Mouse (Mus musculus): Measurements from ENCODE around the gene Ncaph2. TPM values are rescaled to one million over a fixed set of nuclear protein-coding genes. Genes with fewer than 3 reads are reported as not detected.

Ncaph2 gene
- polyA plus RNA-seq, 1 experiment from 2014 or later = 150 TPM

DNA sequence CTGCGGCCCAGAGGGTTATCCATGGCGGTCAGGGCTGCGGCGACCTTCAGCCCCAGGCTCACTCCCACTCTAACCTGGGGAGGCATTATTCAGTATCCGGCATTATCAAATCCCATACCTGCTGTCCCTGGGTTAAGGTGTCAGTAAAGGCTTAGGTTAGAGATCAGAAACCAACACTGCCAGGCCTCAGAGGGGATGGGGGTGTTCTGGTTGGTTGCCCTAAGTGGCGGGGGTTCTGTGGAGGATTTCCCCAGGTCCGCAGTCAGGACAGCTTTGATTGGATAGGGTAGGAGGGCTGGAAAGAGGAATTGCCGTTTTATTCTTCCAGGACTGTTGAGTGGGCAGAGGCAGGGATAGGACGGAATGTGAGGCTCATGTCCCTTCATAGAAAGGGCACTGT, 18.8 kb downstream of the Ncaph2 start:
- Histone ChIP-seq H3K4me1 (ENCODE audit: control insufficient read depth, insufficient read depth, low read length) (peaks cover 19% of the 10 kb centered on the region), H3K27me3 (ENCODE audit: control insufficient read depth, insufficient read depth, low read length) (peaks cover 33% of the 10 kb centered on the region), H3K4me3 (replicated peaks; ENCODE audit: low read length) (peak overlapping the region; percentile 72), H3K9me3 (replicated peaks; ENCODE audit: control insufficient read depth, low read length) (no peaks in the 10 kb centered on the region), H3K27ac (ENCODE audit: low read length) (peak overlapping the region; percentile 96), H3K36me3 (ENCODE audit: control insufficient read depth, insufficient read depth, low read length) (peaks cover 21% of the 10 kb centered on the region), H3K9ac (ENCODE audit: low read length) (peak overlapping the region; percentile 90), H3K4me2 (ENCODE audit: low read depth, low read length) (peak overlapping the region; percentile 87)
- ATAC-seq (ENCODE audit: insufficient read depth, low FRiP score) = no peak
- WGBS = 49% methylated on average over 9 of the region's 9 CpGs

DNA sequence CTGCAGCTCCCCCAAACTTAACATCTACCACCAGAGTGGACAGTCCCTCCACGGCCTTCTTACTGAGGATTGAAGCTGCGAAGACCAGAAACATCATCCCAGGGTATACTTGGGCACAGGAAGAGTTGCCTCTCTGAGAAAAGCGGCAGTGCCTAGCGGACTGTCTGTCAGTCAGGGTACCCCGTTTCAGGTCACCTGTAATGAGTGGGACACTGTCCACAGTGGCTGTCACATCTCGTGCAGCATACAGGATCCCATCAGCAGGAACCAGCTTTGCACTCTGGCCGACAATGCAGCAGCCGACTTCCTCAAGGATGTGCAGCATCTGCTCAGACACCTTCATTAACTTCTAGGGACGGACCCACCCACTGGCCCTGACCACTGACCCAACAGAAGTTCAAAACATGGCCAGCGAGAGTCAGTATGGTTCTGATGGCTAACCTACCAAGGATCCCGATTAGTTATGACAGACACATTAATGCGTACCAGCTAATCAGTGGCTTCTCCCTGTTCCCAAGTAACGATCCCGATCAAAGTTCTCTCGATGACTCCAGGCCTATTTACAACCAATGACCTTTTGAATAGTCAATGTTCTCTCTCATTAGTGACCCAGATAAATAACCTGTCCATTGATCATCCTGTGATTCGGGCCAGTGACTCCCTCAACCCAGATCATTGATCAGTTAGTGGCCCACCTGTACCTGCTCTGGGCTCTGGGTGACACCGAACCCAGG, 19.4 kb downstream of the Ncaph2 start:
- WGBS = 91% methylated on average over 17 of the region's 17 CpGs
- peaks cover 19% of the 10 kb centered on the region for H3K4me1 ChIP-seq (ENCODE audit: control insufficient read depth, insufficient read depth, low read length)
- H3K27me3 ChIP-seq (ENCODE audit: control insufficient read depth, insufficient read depth, low read length) = peaks cover 37% of the 10 kb centered on the region
- no peak overlapping the region for H3K4me3 ChIP-seq (replicated peaks; ENCODE audit: low read length)
- H3K27ac ChIP-seq (ENCODE audit: low read length) = no peak overlapping the region
- no peaks in the 10 kb centered on the region for H3K9me3 ChIP-seq (replicated peaks; ENCODE audit: control insufficient read depth, low read length)
- no peak overlapping the region for H3K9ac ChIP-seq (ENCODE audit: low read length)
- ATAC-seq (ENCODE audit: insufficient read depth, low FRiP score) = no peak
- H3K36me3 ChIP-seq (ENCODE audit: control insufficient read depth, insufficient read depth, low read length) = peaks cover 15% of the 10 kb centered on the region
- H3K4me2 ChIP-seq (ENCODE audit: low read depth, low read length) = no peak overlapping the region

DNA sequence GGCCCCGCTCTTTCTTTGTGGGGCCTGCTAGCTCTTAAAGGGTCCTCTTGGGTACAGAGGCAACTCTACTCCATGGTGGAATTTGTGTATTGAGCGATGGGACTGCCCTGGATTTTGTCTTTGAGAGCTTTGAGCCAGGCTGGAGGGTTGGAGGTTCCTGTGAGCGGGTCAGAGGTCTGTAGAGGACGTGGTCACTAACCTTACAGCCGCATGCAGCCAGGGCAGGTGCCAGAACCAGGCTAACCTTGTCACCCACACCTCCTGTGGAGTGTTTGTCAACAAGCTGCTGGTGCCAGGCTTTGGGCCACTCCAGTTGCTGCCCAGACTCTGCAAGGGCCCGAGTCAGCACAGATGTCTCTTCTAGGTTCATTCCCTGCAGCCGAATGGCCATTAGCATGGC, 20.5 kb downstream of the Ncaph2 start:
- no peak overlapping the region for H3K4me3 ChIP-seq (replicated peaks; ENCODE audit: low read length)
- no peaks in the 10 kb centered on the region for H3K9me3 ChIP-seq (replicated peaks; ENCODE audit: control insufficient read depth, low read length)
- no peak for ATAC-seq (ENCODE audit: insufficient read depth, low FRiP score)
- no peak overlapping the region for H3K9ac ChIP-seq (ENCODE audit: low read length)
- peaks cover 42% of the 10 kb centered on the region for H3K27me3 ChIP-seq (ENCODE audit: control insufficient read depth, insufficient read depth, low read length)
- 83% methylated on average over 7 of the region's 7 CpGs for WGBS
- H3K27ac ChIP-seq (ENCODE audit: low read length) = no peak overlapping the region
- H3K4me1 ChIP-seq (ENCODE audit: control insufficient read depth, insufficient read depth, low read length) = peaks cover 19% of the 10 kb centered on the region
- no peak overlapping the region for H3K4me2 ChIP-seq (ENCODE audit: low read depth, low read length)
- peaks cover 7% of the 10 kb centered on the region for H3K36me3 ChIP-seq (ENCODE audit: control insufficient read depth, insufficient read depth, low read length)

DNA sequence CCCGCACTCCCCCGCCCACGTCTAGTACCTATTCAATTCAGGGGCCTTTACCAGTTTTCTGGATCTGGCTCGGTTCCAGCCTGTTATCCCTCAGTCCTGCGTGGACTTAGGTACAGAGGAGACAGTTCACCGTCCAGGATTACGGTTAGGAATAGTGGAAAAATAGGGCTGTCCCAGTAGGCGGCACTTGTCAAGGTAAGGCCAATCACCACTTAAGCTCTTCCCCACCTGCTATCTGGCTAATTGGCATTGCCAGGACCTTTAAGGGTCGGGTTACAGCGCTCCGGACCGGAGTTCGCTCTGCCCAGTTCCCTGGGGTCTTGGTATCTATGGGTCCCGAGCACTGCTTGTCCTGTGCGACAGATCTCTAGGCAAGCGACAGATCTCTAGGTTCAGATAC, 21.4 kb downstream of the Ncaph2 start, which contains the start of gene Tymp:
Tymp (minus strand) TSS at position 83 of the 400 bp plus-strand sequence.
- Histone ChIP-seq H3K4me3 (replicated peaks; ENCODE audit: low read length) (no peak within 1 kb of the TSS), H3K4me1 (ENCODE audit: control insufficient read depth, insufficient read depth, low read length) (peaks cover 19% of the 10 kb centered on the region), H3K27ac (ENCODE audit: low read length) (no peak within 1 kb of the TSS), H3K27me3 (ENCODE audit: control insufficient read depth, insufficient read depth, low read length) (peaks cover 42% of the 10 kb centered on the region), H3K4me2 (ENCODE audit: low read depth, low read length) (0 out of 2 replicates have a peak within 1 kb of the TSS, but pooled peaks have one; percentile 9), H3K9me3 (replicated peaks; ENCODE audit: control insufficient read depth, low read length) (no peaks in the 10 kb centered on the region), H3K36me3 (ENCODE audit: control insufficient read depth, insufficient read depth, low read length) (peaks cover 2% of the 10 kb centered on the region), H3K9ac (ENCODE audit: low read length) (no peak within 1 kb of the TSS)
- no peak for ATAC-seq (ENCODE audit: insufficient read depth, low FRiP score)
- 20% methylated on average over 16 of the region's 16 CpGs for WGBS

DNA sequence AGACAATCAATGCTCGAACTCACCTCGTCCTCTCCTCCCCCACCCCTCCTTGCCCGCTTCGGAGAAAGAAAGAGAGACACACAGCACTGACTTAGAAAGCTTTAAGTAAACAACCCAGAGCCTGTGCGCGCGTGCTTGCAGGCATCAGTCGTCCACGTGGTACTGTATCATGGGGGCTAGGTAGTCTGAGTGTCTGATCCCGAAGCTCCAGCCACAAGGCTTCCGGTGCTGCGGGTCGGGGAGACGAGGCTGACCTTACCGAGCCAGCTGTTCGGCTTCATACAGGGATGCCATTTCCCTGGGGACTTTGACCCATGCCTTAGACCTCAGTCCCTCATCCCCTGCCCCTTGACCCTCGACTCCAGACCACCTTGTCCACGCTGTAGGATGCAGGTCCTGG, 21.8 kb downstream of the Ncaph2 start:
- Histone ChIP-seq H3K36me3 (ENCODE audit: control insufficient read depth, insufficient read depth, low read length) (no peaks in the 10 kb centered on the region; the same call in 1 of the 2 replicates), H3K9me3 (replicated peaks; ENCODE audit: control insufficient read depth, low read length) (no peaks in the 10 kb centered on the region), H3K27me3 (ENCODE audit: control insufficient read depth, insufficient read depth, low read length) (peaks cover 42% of the 10 kb centered on the region), H3K27ac (ENCODE audit: low read length) (no peak overlapping the region), H3K9ac (ENCODE audit: low read length) (no peak overlapping the region), H3K4me2 (ENCODE audit: low read depth, low read length) (0 out of 2 replicates have a peak overlapping the region, but pooled peaks have one; percentile 9), H3K4me3 (replicated peaks; ENCODE audit: low read length) (no peak overlapping the region), H3K4me1 (ENCODE audit: control insufficient read depth, insufficient read depth, low read length) (peaks cover 19% of the 10 kb centered on the region)
- WGBS = 5% methylated on average over 18 of the region's 18 CpGs
- no peak for ATAC-seq (ENCODE audit: insufficient read depth, low FRiP score)

- peaks cover 42% of the 10 kb centered on the region for H3K27me3 ChIP-seq (ENCODE audit: control insufficient read depth, insufficient read depth, low read length)
- peak overlapping the region; percentile 42 for H3K4me3 ChIP-seq (replicated peaks; ENCODE audit: low read length)
- no peaks in the 10 kb centered on the region for H3K36me3 ChIP-seq (ENCODE audit: control insufficient read depth, insufficient read depth, low read length)
- H3K4me2 ChIP-seq (ENCODE audit: low read depth, low read length) = peak overlapping the region; percentile 58
- 14% methylated on average over 46 of the region's 46 CpGs for WGBS
- H3K27ac ChIP-seq (ENCODE audit: low read length) = no peak overlapping the region
- ATAC-seq (ENCODE audit: insufficient read depth, low FRiP score) = no peak
- H3K9ac ChIP-seq (ENCODE audit: low read length) = peak overlapping the region; percentile 50
- no peaks in the 10 kb centered on the region for H3K9me3 ChIP-seq (replicated peaks; ENCODE audit: control insufficient read depth, low read length)
- peaks cover 12% of the 10 kb centered on the region for H3K4me1 ChIP-seq (ENCODE audit: control insufficient read depth, insufficient read depth, low read length)
These were observed 22.7 kb downstream of the Ncaph2 start for GRCm38 (mm10) chr15:89377938-89378828.

- Histone ChIP-seq H3K4me3 (replicated peaks; ENCODE audit: low read length) (peak within 1 kb of the TSS; percentile 42), H3K9ac (ENCODE audit: low read length) (peak within 1 kb of the TSS; percentile 50)
- under 1% methylated on average over 33 of the region's 33 CpGs for WGBS
These were observed 23.4 kb downstream of the Ncaph2 start, which contains the start of gene Odf3b for GRCm38 (mm10) chr15:89378831-89379401. Gene Odf3b (minus strand): TSS chr15:89379282.

GRCm38 (mm10) chr15:89379429-89379828, 23.9 kb downstream of the Ncaph2 start:
- H3K27me3 ChIP-seq (ENCODE audit: control insufficient read depth, insufficient read depth, low read length) = peaks cover 42% of the 10 kb centered on the region
- no peak for ATAC-seq (ENCODE audit: insufficient read depth, low FRiP score)

More at GRCm38 (mm10) chr15:89378831-89379401, 23.4 kb downstream of the Ncaph2 start, which contains the start of gene Odf3b:
- peaks cover 12% of the 10 kb centered on the region for H3K4me1 ChIP-seq (ENCODE audit: control insufficient read depth, insufficient read depth, low read length)
- no peaks in the 10 kb centered on the region for H3K9me3 ChIP-seq (replicated peaks; ENCODE audit: control insufficient read depth, low read length)
- peak within 1 kb of the TSS; percentile 58 for H3K4me2 ChIP-seq (ENCODE audit: low read depth, low read length)
- no peaks in the 10 kb centered on the region for H3K36me3 ChIP-seq (ENCODE audit: control insufficient read depth, insufficient read depth, low read length)
- peaks cover 42% of the 10 kb centered on the region for H3K27me3 ChIP-seq (ENCODE audit: control insufficient read depth, insufficient read depth, low read length)
- H3K27ac ChIP-seq (ENCODE audit: low read length) = no peak within 1 kb of the TSS
- peak; percentile 18; the same call in 1 of the 2 replicates for ATAC-seq (ENCODE audit: insufficient read depth, low FRiP score)

More at GRCm38 (mm10) chr15:89379429-89379828, 23.9 kb downstream of the Ncaph2 start:
- no peaks in the 10 kb centered on the region for H3K36me3 ChIP-seq (ENCODE audit: control insufficient read depth, insufficient read depth, low read length)
- WGBS = 14% methylated on average over 10 of the region's 10 CpGs
- no peak overlapping the region; the same call in 1 of the 2 replicates for H3K9ac ChIP-seq (ENCODE audit: low read length)
- no peak overlapping the region for H3K27ac ChIP-seq (ENCODE audit: low read length)
- peaks cover 8% of the 10 kb centered on the region; the same call in 1 of the 2 replicates for H3K4me1 ChIP-seq (ENCODE audit: control insufficient read depth, insufficient read depth, low read length)
- H3K9me3 ChIP-seq (replicated peaks; ENCODE audit: control insufficient read depth, low read length) = no peaks in the 10 kb centered on the region
- H3K4me3 ChIP-seq (replicated peaks; ENCODE audit: low read length) = peak overlapping the region; percentile 42
- H3K4me2 ChIP-seq (ENCODE audit: low read depth, low read length) = peak overlapping the region; percentile 58
